Mouse (Mus musculus) thymus, adult 2 months (tissue): ENCODE results near the gene Larp6.

Source experiments
- CTCF ChIP-seq: fragments of 200-500 bp; IDR thresholded peaks from 2 replicates; pipeline ENCODE4 v1.5.1; 2012; ENCODE audit warnings: mild to moderate bottlenecking, control low read depth, low read length, moderate library complexity, borderline replicate concordance; ENCODE audit not compliant: control insufficient read depth, poor library complexity, insufficient read depth; ENCODE audit errors: extremely low read depth
- POLR2A ChIP-seq: fragments of 200-500 bp; IDR thresholded peaks from 2 replicates; pipeline ENCODE4 v1.6.1; 2012; ENCODE audit warnings: mild to moderate bottlenecking, low read length, control low read depth, moderate library complexity; ENCODE audit not compliant: control insufficient read depth, poor library complexity, insufficient read depth; ENCODE audit errors: extremely low read depth

- TF ChIP-seq CTCF (no peak), POLR2A (no peak)
These were observed 26.3 kb downstream of the Larp6 start for GRCm38 (mm10) chr9:60739126-60739525.
